Mouse (Mus musculus) C2C12 (cell line): ENCODE measurements around the gene Hcst.

Experiments
- CEBPB ChIP-seq: IDR thresholded peaks from one replicate; pipeline ENCODE4 v1.6.1; 2011; ENCODE audit warnings: low read depth, mild to moderate bottlenecking, control low read depth, moderate library complexity
- CTCF ChIP-seq: IDR thresholded peaks from one replicate; pipeline ENCODE4 v1.5.1; 2011; ENCODE audit not compliant: control insufficient read depth, insufficient read depth, insufficient read length

DNA sequence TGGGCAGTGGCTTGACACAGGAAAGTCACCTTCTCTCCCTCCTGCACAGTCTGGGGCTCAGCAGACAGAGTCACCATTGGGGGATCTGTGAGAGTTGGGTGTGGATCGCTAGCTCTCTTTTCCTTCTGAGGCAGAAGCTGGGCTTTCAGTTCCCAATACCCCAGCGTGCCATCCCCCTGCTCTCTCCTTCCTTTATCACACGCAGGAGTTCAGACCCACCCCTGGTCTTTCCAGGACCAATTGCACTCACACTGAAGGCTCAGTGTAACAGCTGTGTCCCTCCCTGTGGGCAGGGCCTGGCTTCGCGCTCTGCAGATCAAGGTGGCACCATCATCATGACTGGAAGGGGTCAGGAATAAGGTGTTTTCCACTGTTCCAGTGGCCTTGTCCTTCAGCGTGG, 34.6 kb upstream of the Hcst start:
- no peak for TF ChIP-seq CTCF
- TF ChIP-seq CEBPB, result no peak
